7 mouse cellular contexts compared by ENCODE assay signal in the genomic region with DNA sequence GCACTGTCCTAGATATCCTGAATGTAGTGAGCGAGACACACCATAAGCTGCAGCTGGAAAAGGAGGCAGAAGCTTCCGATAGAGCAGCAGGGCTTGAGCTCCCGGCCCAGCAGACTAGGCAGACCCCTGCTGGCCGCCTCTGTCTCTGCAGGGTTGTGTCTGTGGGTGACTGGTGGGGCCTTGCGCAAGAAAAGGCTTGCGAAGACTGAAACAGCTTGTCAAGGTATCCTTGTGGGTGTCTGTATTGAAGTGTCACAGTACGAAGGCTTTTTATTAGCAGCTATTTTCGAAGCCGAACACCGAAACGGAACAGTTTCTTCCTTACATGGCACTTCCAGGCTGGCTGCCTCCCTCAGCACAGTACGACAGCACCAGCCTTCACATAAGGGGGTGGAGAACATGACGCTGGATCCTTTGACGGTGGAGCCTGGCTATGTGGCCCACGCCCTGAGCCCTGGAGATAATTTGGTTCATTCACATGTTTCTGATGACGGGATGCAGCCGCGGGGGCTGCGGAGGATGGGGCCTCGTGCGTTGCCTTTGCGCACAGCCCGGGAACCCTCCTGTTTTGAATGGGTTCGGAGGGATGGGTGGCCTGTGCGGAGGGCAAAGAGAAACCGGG.
DNase-seq lines count a peak whose midpoint lies in the region; ATAC-seq lines count a peak whose summit lies in the region.

No protein-coding gene starts in this region.

- H3K4me1 ChIP-seq in heart, embryonic 11.5 days (ENCODE audit: control insufficient read depth, insufficient read depth, low read length), result no peaks in the 10 kb centered on the region
- H3K4me1 ChIP-seq in kidney, embryonic 15.5 days, result peaks cover 3% of the 10 kb centered on the region; the same call in 1 of the 2 replicates
- peaks cover 3% of the 10 kb centered on the region; the same call in 1 of the 2 replicates for H3K4me1 ChIP-seq in limb, embryonic 13.5 days
- H3K4me1 ChIP-seq in midbrain, embryonic 16.5 days (ENCODE audit: control insufficient read depth, insufficient read depth, low read length), result peaks cover 10% of the 10 kb centered on the region
- no peaks in the 10 kb centered on the region for H3K4me1 ChIP-seq in stomach, embryonic 16.5 days (ENCODE audit: control insufficient read depth, insufficient read depth, low read length)

- 24% methylated on average over 26 of the region's 26 CpGs for WGBS in heart, embryonic 11.5 days (ENCODE audit: insufficient replicate concordance)
- 24% methylated on average over 26 of the region's 26 CpGs for WGBS in kidney, embryonic 15.5 days
- WGBS in limb, embryonic 13.5 days, result 24% methylated on average over 26 of the region's 26 CpGs
- WGBS in midbrain, embryonic 16.5 days, result 21% methylated on average over 26 of the region's 26 CpGs
- 29% methylated on average over 26 of the region's 26 CpGs for WGBS in stomach, embryonic 16.5 days

- H3K36me3 ChIP-seq in heart, embryonic 11.5 days (ENCODE audit: control insufficient read depth, insufficient read depth, low read length), result no peaks in the 10 kb centered on the region
- no peaks in the 10 kb centered on the region for H3K36me3 ChIP-seq in kidney, embryonic 15.5 days
- no peaks in the 10 kb centered on the region for H3K36me3 ChIP-seq in limb, embryonic 13.5 days
- no peaks in the 10 kb centered on the region for H3K36me3 ChIP-seq in midbrain, embryonic 16.5 days (ENCODE audit: control insufficient read depth, insufficient read depth, low read length)
- H3K36me3 ChIP-seq in stomach, embryonic 16.5 days (ENCODE audit: control insufficient read depth, insufficient read depth, low read length), result no peaks in the 10 kb centered on the region

- H3K4me2 ChIP-seq in heart, embryonic 11.5 days, result peak overlapping the region; percentile 46
- H3K4me2 ChIP-seq in kidney, embryonic 15.5 days, result peak overlapping the region; percentile 51
- peak overlapping the region; percentile 53 for H3K4me2 ChIP-seq in limb, embryonic 13.5 days (replicated peaks)
- H3K4me2 ChIP-seq in midbrain, embryonic 16.5 days (ENCODE audit: low read length), result no peak overlapping the region
- peak overlapping the region; percentile 38 for H3K4me2 ChIP-seq in stomach, embryonic 16.5 days (ENCODE audit: low read depth, low read length)

- DNase-seq in brain, embryonic 18.5 days (ENCODE audit: low read depth, low spot score), result peak; percentile 64
- DNase-seq in fibroblast of lung, adult 2 months (ENCODE audit: low read depth), result peak; percentile 8

- H3K4me3 ChIP-seq in heart, embryonic 11.5 days (ENCODE audit: low read depth, low read length), result peak overlapping the region; percentile 25
- 0 out of 2 replicates have a peak overlapping the region, but pooled peaks have one; percentile 16 for H3K4me3 ChIP-seq in kidney, embryonic 15.5 days (replicated peaks)
- H3K4me3 ChIP-seq in limb, embryonic 13.5 days, result peak overlapping the region; percentile 11; the same call in 1 of the 2 replicates
- no peak overlapping the region for H3K4me3 ChIP-seq in midbrain, embryonic 16.5 days (ENCODE audit: low read depth, low read length)
- H3K4me3 ChIP-seq in stomach, embryonic 16.5 days (replicated peaks; ENCODE audit: low read length), result no peak overlapping the region; the same call in 1 of the 2 replicates

- no peaks in the 10 kb centered on the region for H3K9me3 ChIP-seq in heart, embryonic 11.5 days (replicated peaks; ENCODE audit: control insufficient read depth, low read length)
- H3K9me3 ChIP-seq in kidney, embryonic 15.5 days (replicated peaks), result no peaks in the 10 kb centered on the region
- H3K9me3 ChIP-seq in limb, embryonic 13.5 days, result no peaks in the 10 kb centered on the region
- no peaks in the 10 kb centered on the region for H3K9me3 ChIP-seq in midbrain, embryonic 16.5 days (replicated peaks; ENCODE audit: control insufficient read depth, low read length, poor library complexity, severe bottlenecking)
- H3K9me3 ChIP-seq in stomach, embryonic 16.5 days (replicated peaks; ENCODE audit: control insufficient read depth, low read length), result no peaks in the 10 kb centered on the region

- H3K27me3 ChIP-seq in heart, embryonic 11.5 days (ENCODE audit: control insufficient read depth, insufficient read depth, low read length), result peaks cover 8% of the 10 kb centered on the region
- H3K27me3 ChIP-seq in kidney, embryonic 15.5 days, result peaks cover 23% of the 10 kb centered on the region
- H3K27me3 ChIP-seq in limb, embryonic 13.5 days, result peaks cover 52% of the 10 kb centered on the region
- no peaks in the 10 kb centered on the region for H3K27me3 ChIP-seq in midbrain, embryonic 16.5 days (ENCODE audit: control insufficient read depth, insufficient read depth, low read depth, low read length)
- H3K27me3 ChIP-seq in stomach, embryonic 16.5 days (ENCODE audit: control insufficient read depth, insufficient read depth, low read length), result no peaks in the 10 kb centered on the region; the same call in 1 of the 2 replicates

- H3K27ac ChIP-seq in heart, embryonic 11.5 days (ENCODE audit: low read depth, low read length), result no peak overlapping the region
- H3K27ac ChIP-seq in kidney, embryonic 15.5 days, result no peak overlapping the region
- no peak overlapping the region for H3K27ac ChIP-seq in limb, embryonic 13.5 days
- peak overlapping the region; percentile 62 for H3K27ac ChIP-seq in midbrain, embryonic 16.5 days (ENCODE audit: low read length)
- H3K27ac ChIP-seq in stomach, embryonic 16.5 days (ENCODE audit: low read length), result no peak overlapping the region

- no peak; the same call in 1 of the 2 replicates for ATAC-seq in heart, embryonic 11.5 days (replicated peaks; ENCODE audit: insufficient number of reproducible peaks, low FRiP score, low TSS enrichment)
- peak; percentile 87; the same call in 1 of the 2 replicates for ATAC-seq in kidney, embryonic 15.5 days (replicated peaks; ENCODE audit: low FRiP score)
- ATAC-seq in limb, embryonic 13.5 days (ENCODE audit: low FRiP score, low read depth), result peak; percentile 83
- ATAC-seq in midbrain, embryonic 16.5 days, result peak; percentile 92
- ATAC-seq in stomach, embryonic 16.5 days (ENCODE audit: insufficient read depth, low FRiP score), result peak; percentile 77; the same call in 1 of the 2 replicates

- H3K9ac ChIP-seq in heart, embryonic 11.5 days (ENCODE audit: low read depth, low read length), result no peak overlapping the region
- H3K9ac ChIP-seq in kidney, embryonic 15.5 days, result no peak overlapping the region
- no peak overlapping the region for H3K9ac ChIP-seq in limb, embryonic 13.5 days
- H3K9ac ChIP-seq in midbrain, embryonic 16.5 days (ENCODE audit: low read depth, low read length), result peak overlapping the region; percentile 45
- no peak overlapping the region for H3K9ac ChIP-seq in stomach, embryonic 16.5 days (ENCODE audit: low read length)

Comparison
In these comparisons a context has a peak if more than half of its experiments do, and no peak if none do; other contexts are left out.
1. H3K4me3 ChIP-seq: peak in heart, embryonic 11.5 days (single experiment), kidney, embryonic 15.5 days (single experiment) and limb, embryonic 13.5 days (single experiment); none in midbrain, embryonic 16.5 days (single experiment) and stomach, embryonic 16.5 days (single experiment).